Mouse (Mus musculus) heart, embryonic 14.5 days (tissue): ENCODE measurements around the gene Fblim1. TPM values are rescaled to one million over a fixed set of nuclear protein-coding genes. Genes with fewer than 3 reads are reported as not detected.
A peak's percentile ranks its signal among the peaks of the same experiment; 100 is the strongest.
"Not testable (repeated sequence)": the region's sequence is repeated elsewhere in the genome, so short reads cannot be mapped to it uniquely, and the experiment has no call there.

Experiments used
- ATAC-seq: fragments of 200-750 bp; cut with Nextera tagmentation; 2 replicates; pipeline ENCODE4 v1.8.0; 2017; ENCODE audit warnings: low read depth, moderate TSS enrichment; ENCODE audit not compliant: insufficient number of reproducible peaks, insufficient read depth, low FRiP score
- H3K27ac ChIP-seq, 2 experiments: fragments of 200-500 bp in 1 of 2; fragments of 300-500 bp in 1 of 2; sonication (generic) in 1 of 2; replicated peaks in 1 of 2; 2 replicates each; pipeline ENCODE4 v1.5.1; 2012 to 2014; ENCODE audit warnings: low read depth in 2 of 2, low read length in 2 of 2, control low read depth in 1 of 2, mild to moderate bottlenecking in 1 of 2, mixed read lengths in 1 of 2; ENCODE audit not compliant: control insufficient read depth in 1 of 2, insufficient read depth in 1 of 2
- H3K27me3 ChIP-seq: fragments of 300-500 bp; sonication (generic); 2 replicates; pipeline ENCODE4 v1.6.1; 2014; ENCODE audit warnings: mild to moderate bottlenecking, low read length, control low read depth; ENCODE audit not compliant: control insufficient read depth, insufficient read depth
- H3K36me3 ChIP-seq: fragments of 300-500 bp; sonication (generic); 2 replicates; pipeline ENCODE4 v1.6.1; 2014; ENCODE audit warnings: mild to moderate bottlenecking, control low read depth, low read length, mixed read lengths; ENCODE audit not compliant: control insufficient read depth, insufficient read depth
- H3K4me1 ChIP-seq, 2 experiments: fragments of 200-500 bp in 1 of 2; fragments of 300-500 bp in 1 of 2; sonication (generic) in 1 of 2; 2 replicates each; pipeline ENCODE4 v1.6.1; 2012 to 2014; ENCODE audit warnings: low read length in 2 of 2, control low read depth in 1 of 2, mixed read lengths in 1 of 2; ENCODE audit not compliant: control insufficient read depth in 2 of 2, insufficient read depth in 2 of 2
- H3K4me2 ChIP-seq: fragments of 300-500 bp; sonication (generic); 2 replicates; pipeline ENCODE4 v1.6.1; 2014; ENCODE audit warnings: mild to moderate bottlenecking, low read length
- H3K4me3 ChIP-seq, 2 experiments: fragments of 200-500 bp in 1 of 2; fragments of 300-500 bp in 1 of 2; sonication (generic) in 1 of 2; 2 replicates each; pipeline ENCODE4 v1.5.1; 2012 to 2014; ENCODE audit warnings: low read length in 2 of 2, mild to moderate bottlenecking in 2 of 2, control low read depth in 1 of 2, low read depth in 1 of 2, moderate library complexity in 1 of 2; ENCODE audit not compliant: control insufficient read depth in 1 of 2, insufficient read depth in 1 of 2
- H3K9ac ChIP-seq: fragments of 300-500 bp; sonication (generic); 2 replicates; pipeline ENCODE4 v1.6.1; 2014; ENCODE audit warnings: mild to moderate bottlenecking, low read length
- H3K9me3 ChIP-seq: fragments of 300-500 bp; sonication (generic); 2 replicates; pipeline ENCODE4 v1.6.1; 2016; ENCODE audit warnings: low read length, control low read depth; ENCODE audit not compliant: control insufficient read depth
- WGBS: fragments of 180-500 bp; shearing (Covaris S2); extraction: QIAGEN DNeasy Blood & Tissue Kit; methylation state at CpG from one replicate; pipeline ENCODE4 v1.1.7; 2014; 5-methylcytosine and 5-hydroxymethylcytosine counted together
- polyA plus RNA-seq: library from polyadenylated mRNA; unstranded; fragments of >200 nt; fragmentation: Nextera tagmentation; extraction: Ambion mirVana; gene quantifications from 2 replicates; pipeline ENCODE4 v1.2.1, GENCODE M21; 2014

Gene Fblim1
- polyA plus RNA-seq, 1 experiment from 2014 or later, result 45.7 TPM

DNA sequence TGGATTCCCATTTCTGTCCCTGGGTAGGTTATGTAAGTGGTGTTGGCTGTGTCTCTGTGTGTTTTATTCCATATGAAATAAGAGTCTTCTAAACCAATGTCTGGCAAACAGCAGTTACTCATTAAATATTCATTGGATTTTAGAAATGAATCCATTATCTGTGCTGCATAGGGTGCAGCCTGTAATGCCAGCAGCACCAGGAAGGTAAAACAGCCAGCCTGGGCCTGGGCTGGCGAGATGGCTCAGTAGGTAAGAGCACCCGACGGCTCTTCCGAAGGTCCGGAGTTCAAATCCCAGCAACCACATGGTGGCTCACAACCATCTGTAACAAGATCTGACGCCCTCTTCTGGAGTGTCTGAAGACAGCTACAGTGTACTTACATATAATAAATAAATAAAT, 49.7 kb downstream of the Fblim1 start:
- H3K4me1 ChIP-seq, result peaks cover 9 to 13% of the 10 kb centered on the region in 2 experiments
- not testable (repeated sequence) for H3K36me3 ChIP-seq, H3K4me3 ChIP-seq, ATAC-seq, H3K4me2 ChIP-seq, H3K9ac ChIP-seq, H3K9me3 ChIP-seq, H3K27me3 ChIP-seq, H3K27ac ChIP-seq
- WGBS, result 86% methylated on average over 6 of the region's 6 CpGs

DNA sequence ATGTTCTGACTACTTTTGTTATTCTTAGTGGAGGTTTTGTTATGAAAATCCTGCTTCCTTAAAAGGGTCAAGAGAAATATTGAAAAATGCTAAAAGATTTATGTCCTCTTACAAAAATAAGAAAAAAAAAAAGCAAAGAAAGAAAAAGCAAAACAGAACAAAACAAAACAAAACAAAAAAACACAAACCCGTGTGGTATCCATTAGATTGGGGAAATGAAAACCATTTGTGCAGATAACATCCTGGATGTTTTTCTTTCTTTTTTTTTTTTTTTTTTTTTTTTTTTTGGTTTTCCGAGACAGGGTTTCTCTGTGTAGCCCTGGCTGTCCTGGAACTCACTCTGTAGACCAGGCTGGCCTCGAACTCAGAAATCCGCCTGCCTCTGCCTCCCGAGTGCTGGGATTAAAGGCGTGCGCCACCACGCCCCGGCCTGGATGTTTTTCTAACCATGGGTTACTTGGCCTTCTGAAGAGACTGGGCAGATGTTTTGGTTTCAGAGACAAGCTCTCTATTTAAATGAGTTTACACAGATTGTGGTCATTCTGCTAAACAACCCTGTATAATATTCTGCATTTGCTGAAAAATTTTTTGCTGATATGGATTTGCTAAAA, 51.5 kb downstream of the Fblim1 start:
- not testable (repeated sequence) for H3K36me3 ChIP-seq, H3K9me3 ChIP-seq, H3K9ac ChIP-seq, ATAC-seq, H3K27ac ChIP-seq, H3K4me2 ChIP-seq, H3K27me3 ChIP-seq, H3K4me3 ChIP-seq
- WGBS, result 87% methylated on average over 7 of the region's 9 CpGs
- H3K4me1 ChIP-seq, result peaks cover 9 to 11% of the 10 kb centered on the region in 2 experiments

GRCm38 (mm10) chr4:141552484-141552883, 53.4 kb downstream of the Fblim1 start:
- Histone ChIP-seq H3K27me3 (no peaks in the 10 kb centered on the region), H3K4me3 (no peak overlapping the region), H3K27ac (no peak overlapping the region), H3K36me3 (no peaks in the 10 kb centered on the region), H3K9ac (no peak overlapping the region), H3K9me3 (no peaks in the 10 kb centered on the region), H3K4me1 (peaks cover 0 to 7% of the 10 kb centered on the region in 2 experiments; a peak in 3 of 4 replicates), H3K4me2 (no peak overlapping the region)
- 25% methylated on average over 2 of the region's 2 CpGs for WGBS
- no peak for ATAC-seq

DNA sequence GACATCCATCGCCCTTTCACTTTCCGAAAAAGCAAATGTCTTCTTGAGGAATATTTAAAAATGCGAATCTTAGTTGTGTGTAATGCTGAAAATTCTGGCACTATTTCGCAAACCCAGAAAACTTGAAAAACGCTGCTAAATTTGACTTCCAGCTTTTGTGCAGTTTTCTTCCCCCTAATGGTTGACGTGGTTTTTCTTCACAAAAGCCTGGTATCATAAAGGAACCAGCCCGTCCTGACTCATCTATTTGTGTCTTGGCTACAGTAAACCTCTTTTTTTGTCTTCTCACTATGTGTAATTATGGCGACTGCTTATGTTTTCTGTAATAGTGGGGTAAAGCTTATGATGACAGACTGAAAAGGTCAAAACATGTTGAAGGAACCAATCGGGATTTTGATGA, 58.6 kb downstream of the Fblim1 start:
- H3K9ac ChIP-seq, result peak overlapping the region; percentile 99
- peak overlapping the region; percentile 76 for H3K4me2 ChIP-seq
- peaks cover 2 to 13% of the 10 kb centered on the region in 2 experiments; a peak in 3 of 4 replicates for H3K4me1 ChIP-seq
- 18% methylated on average over 9 of the region's 9 CpGs for WGBS
- peak overlapping the region; percentile 13 to 70; a peak in 3 of 4 replicates for H3K4me3 ChIP-seq
- no peaks in the 10 kb centered on the region for H3K36me3 ChIP-seq
- H3K27me3 ChIP-seq, result no peaks in the 10 kb centered on the region
- no peak for ATAC-seq
- H3K27ac ChIP-seq, result peak overlapping the region; percentile 74 to 100
- H3K9me3 ChIP-seq, result no peaks in the 10 kb centered on the region

GRCm38 (mm10) chr4:141546334-141547200, 59.3 kb downstream of the Fblim1 start:
- WGBS, result under 1% methylated on average over 96 of the region's 98 CpGs

GRCm38 (mm10) chr4:141545743-141546333, 60.1 kb downstream of the Fblim1 start:
- WGBS, result under 1% methylated on average over 51 of the region's 56 CpGs
- H3K9ac ChIP-seq, result peak overlapping the region; percentile 99
- peak overlapping the region; percentile 100 for H3K27ac ChIP-seq
- H3K4me2 ChIP-seq, result peak overlapping the region; percentile 95
- H3K4me1 ChIP-seq, result peaks cover 2 to 16% of the 10 kb centered on the region in 2 experiments; a peak in 3 of 4 replicates
- no peaks in the 10 kb centered on the region for H3K27me3 ChIP-seq
- peak; percentile 85 for ATAC-seq
- peak overlapping the region; percentile 70 to 88 for H3K4me3 ChIP-seq
- H3K36me3 ChIP-seq, result no peaks in the 10 kb centered on the region
- no peaks in the 10 kb centered on the region for H3K9me3 ChIP-seq

More at GRCm38 (mm10) chr4:141546334-141547200, 59.3 kb downstream of the Fblim1 start:
- no peaks in the 10 kb centered on the region for H3K27me3 ChIP-seq
- H3K4me1 ChIP-seq, result peaks cover 2 to 15% of the 10 kb centered on the region in 2 experiments; a peak in 3 of 4 replicates
- peak overlapping the region; percentile 70 to 73 for H3K4me3 ChIP-seq
- peak overlapping the region; percentile 100 for H3K27ac ChIP-seq
- no peaks in the 10 kb centered on the region for H3K36me3 ChIP-seq
- no peaks in the 10 kb centered on the region for H3K9me3 ChIP-seq
- ATAC-seq, result peak; percentile 68
- peak overlapping the region; percentile 76 for H3K4me2 ChIP-seq
- peak overlapping the region; percentile 99 for H3K9ac ChIP-seq

- Histone ChIP-seq H3K4me3 (peak overlapping the region; percentile 70 to 88), H3K27me3 (no peaks in the 10 kb centered on the region), H3K4me2 (peak overlapping the region; percentile 95), H3K9ac (peak overlapping the region; percentile 88), H3K27ac (peak overlapping the region; percentile 100), H3K9me3 (no peaks in the 10 kb centered on the region), H3K4me1 (peaks cover 2 to 18% of the 10 kb centered on the region in 2 experiments; a peak in 3 of 4 replicates), H3K36me3 (no peaks in the 10 kb centered on the region)
- ATAC-seq, result peak; percentile 38
- WGBS, result under 1% methylated on average over 45 of the region's 45 CpGs
Measured at GRCm38 (mm10) chr4:141545071-141545742, 60.7 kb downstream of the Fblim1 start.
